Mouse (Mus musculus): ENCODE measurements around the gene Fam206a. TPM values are rescaled to one million over a fixed set of nuclear protein-coding genes. Genes with fewer than 3 reads are reported as not detected.

The Fam206a gene
- polyA plus RNA-seq, 1 experiment from 2014 or later = 28.6 TPM

GRCm38 (mm10) chr4:56831013-56831609 is 29.0 kb downstream of the Fam206a start:
- DNase-seq (ENCODE audit: low spot score) (no peak), ATAC-seq (ENCODE audit: insufficient number of reproducible peaks, low FRiP score, low TSS enrichment, low read depth) (no peak)
- Histone ChIP-seq H3K4me1 (ENCODE audit: control insufficient read depth, insufficient read depth, low read length) (no peaks in the 10 kb centered on the region), H3K9me3 (ENCODE audit: control insufficient read depth, low read length) (no peaks in the 10 kb centered on the region), H3K4me3 (ENCODE audit: low read depth, low read length) (no peak overlapping the region), H3K4me2 (ENCODE audit: low read depth, severe bottlenecking) (no peak overlapping the region), H3K36me3 (ENCODE audit: control insufficient read depth, insufficient read depth, low read length) (0 out of 2 replicates have a peak, but pooled peaks cover 3% of the 10 kb centered on the region), H3K27me3 (ENCODE audit: control insufficient read depth, insufficient read depth, low read length) (no peaks in the 10 kb centered on the region), H3K9ac (ENCODE audit: low read length) (no peak overlapping the region), H3K27ac (replicated peaks; ENCODE audit: low read depth, low read length) (no peak overlapping the region)
- WGBS = 61% methylated on average over 13 of the region's 13 CpGs

- ATAC-seq (ENCODE audit: insufficient number of reproducible peaks, low FRiP score, low TSS enrichment, low read depth) (no peak), DNase-seq (ENCODE audit: low spot score) (no peak)
- Histone ChIP-seq H3K36me3 (ENCODE audit: control insufficient read depth, insufficient read depth, low read length) (0 out of 2 replicates have a peak, but pooled peaks cover 3% of the 10 kb centered on the region), H3K9ac (ENCODE audit: low read length) (no peak overlapping the region), H3K27ac (replicated peaks; ENCODE audit: low read depth, low read length) (no peak overlapping the region), H3K4me3 (ENCODE audit: low read depth, low read length) (no peak overlapping the region), H3K4me2 (ENCODE audit: low read depth, severe bottlenecking) (no peak overlapping the region), H3K4me1 (ENCODE audit: control insufficient read depth, insufficient read depth, low read length) (no peaks in the 10 kb centered on the region), H3K9me3 (ENCODE audit: control insufficient read depth, low read length) (no peaks in the 10 kb centered on the region), H3K27me3 (ENCODE audit: control insufficient read depth, insufficient read depth, low read length) (no peaks in the 10 kb centered on the region)
- WGBS = 88% methylated on average over 7 of the region's 7 CpGs
These were observed 29.9 kb downstream of the Fam206a start for GRCm38 (mm10) chr4:56831998-56832397.

- Histone ChIP-seq H3K9me3 (ENCODE audit: control insufficient read depth, low read length) (no peaks in the 10 kb centered on the region), H3K9ac (ENCODE audit: low read length) (no peak overlapping the region), H3K36me3 (ENCODE audit: control insufficient read depth, insufficient read depth, low read length) (no peaks in the 10 kb centered on the region), H3K4me1 (ENCODE audit: control insufficient read depth, insufficient read depth, low read length) (no peaks in the 10 kb centered on the region), H3K27ac (replicated peaks; ENCODE audit: low read depth, low read length) (no peak overlapping the region), H3K4me2 (ENCODE audit: low read depth, severe bottlenecking) (no peak overlapping the region), H3K4me3 (ENCODE audit: low read depth, low read length) (no peak overlapping the region), H3K27me3 (ENCODE audit: control insufficient read depth, insufficient read depth, low read length) (no peaks in the 10 kb centered on the region)
- WGBS = 90% methylated on average over 6 of the region's 6 CpGs
- DNase-seq (ENCODE audit: low spot score) (no peak), ATAC-seq (ENCODE audit: insufficient number of reproducible peaks, low FRiP score, low TSS enrichment, low read depth) (no peak)
These were observed 35.5 kb downstream of the Fam206a start for GRCm38 (mm10) chr4:56837661-56838060.

- Histone ChIP-seq H3K9me3 (ENCODE audit: control insufficient read depth, low read length) (no peaks in the 10 kb centered on the region), H3K4me1 (ENCODE audit: control insufficient read depth, insufficient read depth, low read length) (no peaks in the 10 kb centered on the region), H3K9ac (ENCODE audit: low read length) (no peak overlapping the region), H3K27me3 (ENCODE audit: control insufficient read depth, insufficient read depth, low read length) (no peaks in the 10 kb centered on the region), H3K4me3 (ENCODE audit: low read depth, low read length) (no peak overlapping the region), H3K27ac (replicated peaks; ENCODE audit: low read depth, low read length) (no peak overlapping the region), H3K4me2 (ENCODE audit: low read depth, severe bottlenecking) (no peak overlapping the region), H3K36me3 (ENCODE audit: control insufficient read depth, insufficient read depth, low read length) (peaks cover 3% of the 10 kb centered on the region; the same call in 1 of the 2 replicates)
- ATAC-seq (ENCODE audit: insufficient number of reproducible peaks, low FRiP score, low TSS enrichment, low read depth) (no peak), DNase-seq (ENCODE audit: low spot score) (no peak)
- WGBS = 86% methylated on average over 3 of the region's 3 CpGs
These were observed 38.2 kb downstream of the Fam206a start for GRCm38 (mm10) chr4:56840297-56840696.

- peaks cover 6% of the 10 kb centered on the region; the same call in 1 of the 2 replicates for H3K36me3 ChIP-seq (ENCODE audit: control insufficient read depth, insufficient read depth, low read length)
- H3K4me1 ChIP-seq (ENCODE audit: control insufficient read depth, insufficient read depth, low read length) = no peaks in the 10 kb centered on the region
- no peak overlapping the region for H3K9ac ChIP-seq (ENCODE audit: low read length)
- H3K27ac ChIP-seq (replicated peaks; ENCODE audit: low read depth, low read length) = no peak overlapping the region
- 89% methylated on average over 7 of the region's 7 CpGs for WGBS
- H3K9me3 ChIP-seq (ENCODE audit: control insufficient read depth, low read length) = no peaks in the 10 kb centered on the region
- DNase-seq (ENCODE audit: low spot score) = no peak
- H3K27me3 ChIP-seq (ENCODE audit: control insufficient read depth, insufficient read depth, low read length) = no peaks in the 10 kb centered on the region
- ATAC-seq (ENCODE audit: insufficient number of reproducible peaks, low FRiP score, low TSS enrichment, low read depth) = no peak
- no peak overlapping the region for H3K4me3 ChIP-seq (ENCODE audit: low read depth, low read length)
- no peak overlapping the region for H3K4me2 ChIP-seq (ENCODE audit: low read depth, severe bottlenecking)
These were observed 40.4 kb downstream of the Fam206a start for GRCm38 (mm10) chr4:56842501-56842900.

GRCm38 (mm10) chr4:56843963-56844362 is 41.8 kb downstream of the Fam206a start:
- Histone ChIP-seq H3K4me3 (ENCODE audit: low read depth, low read length) (no peak overlapping the region), H3K9me3 (ENCODE audit: control insufficient read depth, low read length) (no peaks in the 10 kb centered on the region), H3K4me1 (ENCODE audit: control insufficient read depth, insufficient read depth, low read length) (no peaks in the 10 kb centered on the region), H3K27me3 (ENCODE audit: control insufficient read depth, insufficient read depth, low read length) (no peaks in the 10 kb centered on the region), H3K27ac (replicated peaks; ENCODE audit: low read depth, low read length) (no peak overlapping the region), H3K36me3 (ENCODE audit: control insufficient read depth, insufficient read depth, low read length) (peaks cover 6% of the 10 kb centered on the region; the same call in 1 of the 2 replicates), H3K4me2 (ENCODE audit: low read depth, severe bottlenecking) (no peak overlapping the region), H3K9ac (ENCODE audit: low read length) (no peak overlapping the region)
- no peak for ATAC-seq (ENCODE audit: insufficient number of reproducible peaks, low FRiP score, low TSS enrichment, low read depth)
- DNase-seq (ENCODE audit: low spot score) = no peak
- 94% methylated on average over 2 of the region's 2 CpGs for WGBS

GRCm38 (mm10) chr4:56844911-56845310 is 42.8 kb downstream of the Fam206a start:
- Histone ChIP-seq H3K27me3 (ENCODE audit: control insufficient read depth, insufficient read depth, low read length) (no peaks in the 10 kb centered on the region), H3K4me3 (ENCODE audit: low read depth, low read length) (no peak overlapping the region), H3K36me3 (ENCODE audit: control insufficient read depth, insufficient read depth, low read length) (peaks cover 6% of the 10 kb centered on the region; the same call in 1 of the 2 replicates), H3K9ac (ENCODE audit: low read length) (no peak overlapping the region), H3K4me1 (ENCODE audit: control insufficient read depth, insufficient read depth, low read length) (no peaks in the 10 kb centered on the region), H3K9me3 (ENCODE audit: control insufficient read depth, low read length) (no peaks in the 10 kb centered on the region), H3K27ac (replicated peaks; ENCODE audit: low read depth, low read length) (no peak overlapping the region), H3K4me2 (ENCODE audit: low read depth, severe bottlenecking) (no peak overlapping the region)
- DNase-seq (ENCODE audit: low spot score) (no peak), ATAC-seq (ENCODE audit: insufficient number of reproducible peaks, low FRiP score, low TSS enrichment, low read depth) (no peak)
- WGBS = 92% methylated on average over 4 of the region's 4 CpGs

- peaks cover 6% of the 10 kb centered on the region; the same call in 1 of the 2 replicates for H3K36me3 ChIP-seq (ENCODE audit: control insufficient read depth, insufficient read depth, low read length)
These were observed 43.9 kb downstream of the Fam206a start for GRCm38 (mm10) chr4:56845896-56846533.

More at GRCm38 (mm10) chr4:56845896-56846533, 43.9 kb downstream of the Fam206a start:
- H3K27ac ChIP-seq (replicated peaks; ENCODE audit: low read depth, low read length) = no peak overlapping the region
- no peaks in the 10 kb centered on the region for H3K4me1 ChIP-seq (ENCODE audit: control insufficient read depth, insufficient read depth, low read length)
- WGBS = 73% methylated on average over 12 of the region's 12 CpGs
- no peaks in the 10 kb centered on the region for H3K27me3 ChIP-seq (ENCODE audit: control insufficient read depth, insufficient read depth, low read length)
- no peak for ATAC-seq (ENCODE audit: insufficient number of reproducible peaks, low FRiP score, low TSS enrichment, low read depth)
- H3K9me3 ChIP-seq (ENCODE audit: control insufficient read depth, low read length) = no peaks in the 10 kb centered on the region
- no peak for DNase-seq (ENCODE audit: low spot score)
- H3K9ac ChIP-seq (ENCODE audit: low read length) = no peak overlapping the region
- no peak overlapping the region for H3K4me3 ChIP-seq (ENCODE audit: low read depth, low read length)
- no peak overlapping the region for H3K4me2 ChIP-seq (ENCODE audit: low read depth, severe bottlenecking)

Data from limb, embryonic 11.5 days (tissue).